ENCODE assay signal across 8 mouse cellular contexts in genomic region chrX:77510371-77511300, GRCm38 (mm10). TPM values are rescaled to one million over a fixed set of nuclear protein-coding genes. Genes with fewer than 3 reads are reported as not detected.
DNase-seq lines count a peak whose midpoint lies in the region; ATAC-seq and TF ChIP-seq lines count a peak whose summit lies in the region.

TSS of gene Tbl1x (plus strand) at chrX:77511013.

- H3K4me1 ChIP-seq in ES-E14 (ENCODE audit: control insufficient read depth in 2 of 2, insufficient read depth in 2 of 2, low read length in 2 of 2, poor library complexity in 1 of 2): no peaks in the 10 kb centered on the region
- no peaks in the 10 kb centered on the region for H3K4me1 ChIP-seq in forebrain, postnatal 0 days (ENCODE audit: insufficient read depth)
- no peaks in the 10 kb centered on the region for H3K4me1 ChIP-seq in lung, postnatal 0 days (ENCODE audit: insufficient read depth, low read depth, low read length)

- in situ Hi-C loops in ES-E14 (cut with MboI; ENCODE audit: low sequenced_read_pairs in 2 of 2, unreplicated experiment in 2 of 2): no loop called here

- peak within 1 kb of the TSS; percentile 66 to 87 for H3K4me3 ChIP-seq in ES-E14 (ENCODE audit: insufficient read depth in 1 of 2, low read depth in 1 of 2, low read length in 2 of 2, poor library complexity in 1 of 2, severe bottlenecking in 1 of 2)
- H3K4me3 ChIP-seq in forebrain, postnatal 0 days (ENCODE audit: low read depth, low read length): peak within 1 kb of the TSS; percentile 60
- H3K4me3 ChIP-seq in lung, postnatal 0 days (ENCODE audit: low read depth, low read length): peak within 1 kb of the TSS; percentile 65

- H3K27me3 ChIP-seq in forebrain, postnatal 0 days (ENCODE audit: insufficient read depth, low read length): no peaks in the 10 kb centered on the region
- H3K27me3 ChIP-seq in lung, postnatal 0 days (replicated peaks; ENCODE audit: insufficient read depth, low read length): no peaks in the 10 kb centered on the region

- peak; percentile 58 for ATAC-seq in forebrain, postnatal 0 days
- ATAC-seq in lung, postnatal 0 days: peak; percentile 81

- peak; percentile 15 for TF ChIP-seq CTCF in forebrain, postnatal 0 days (IDR thresholded peaks at IDR 0.05; ENCODE audit: low read depth)
- peak; percentile 42 for TF ChIP-seq CTCF in lung, postnatal 0 days (IDR thresholded peaks at IDR 0.05)

- DNase-seq in ES-E14 (ENCODE audit: low read depth, low spot score): peak; percentile 70
- peak; percentile 67 for DNase-seq in cerebellum, adult 11 months
- DNase-seq in forebrain, postnatal 0 days: peak; percentile 71
- DNase-seq in heart, postnatal 36 days: peak; percentile 71 to 78
- DNase-seq in layer of hippocampus, adult 9-11 months: peak; percentile 60
- DNase-seq in lung, postnatal 0 days (ENCODE audit: low spot score): peak; percentile 84
- peak; percentile 53 for DNase-seq in ovary, postnatal 14 days (ENCODE audit: low spot score)
- peak; percentile 76 for DNase-seq in thymus, postnatal 14 days

- WGBS in forebrain, postnatal 0 days: 27% methylated on average over 59 of the region's 76 CpGs
- 14% methylated on average over 35 of the region's 76 CpGs for WGBS in lung, postnatal 0 days

- no peaks in the 10 kb centered on the region for H3K9me3 ChIP-seq in ES-E14 (ENCODE audit: control insufficient read depth, insufficient read depth, low read depth, low read length)
- no peaks in the 10 kb centered on the region for H3K9me3 ChIP-seq in forebrain, postnatal 0 days (ENCODE audit: low read length)
- no peaks in the 10 kb centered on the region for H3K9me3 ChIP-seq in lung, postnatal 0 days (ENCODE audit: low read length)

- peak within 1 kb of the TSS; percentile 91 for H3K9ac ChIP-seq in ES-E14 (ENCODE audit: insufficient read depth, low read depth, low read length, poor library complexity, severe bottlenecking)
- peak within 1 kb of the TSS; percentile 72 for H3K9ac ChIP-seq in forebrain, postnatal 0 days
- H3K9ac ChIP-seq in lung, postnatal 0 days (replicated peaks; ENCODE audit: low read depth): peak within 1 kb of the TSS; percentile 56

- intact Hi-C loops in heart, postnatal 36 days (cut with DNase I): loop anchor here (1.0 to 5.0 kb wide), 5 partner anchors 37 to 183 kb away; no protein-coding TSS in a partner anchor

- TF ChIP-seq EP300 in lung, postnatal 0 days (IDR thresholded peaks at IDR 0.05): no peak

- peak within 1 kb of the TSS; percentile 59 for H3K4me2 ChIP-seq in forebrain, postnatal 0 days (ENCODE audit: low read depth)
- peak within 1 kb of the TSS; percentile 53 for H3K4me2 ChIP-seq in lung, postnatal 0 days (replicated peaks; ENCODE audit: low read depth, low read length)

- peak within 1 kb of the TSS; percentile 90 for H3K27ac ChIP-seq in ES-E14 (ENCODE audit: insufficient read depth, low read depth, low read length, poor library complexity, severe bottlenecking)
- peak within 1 kb of the TSS; percentile 93 for H3K27ac ChIP-seq in forebrain, postnatal 0 days (ENCODE audit: low read depth, low read length)
- peak within 1 kb of the TSS; percentile 94 for H3K27ac ChIP-seq in lung, postnatal 0 days (ENCODE audit: low read length)

- H3K36me3 ChIP-seq in ES-E14 (ENCODE audit: control insufficient read depth, insufficient read depth, low read length, poor library complexity, severe bottlenecking): no peaks in the 10 kb centered on the region
- no peaks in the 10 kb centered on the region for H3K36me3 ChIP-seq in forebrain, postnatal 0 days (ENCODE audit: insufficient read depth)
- H3K36me3 ChIP-seq in lung, postnatal 0 days (ENCODE audit: insufficient read depth, low read length): no peaks in the 10 kb centered on the region

TF ChIP-seq in ES-E14, 5 proteins besides CTCF, POLR2A, EP300 and RAD21:
- TF ChIP-seq MAFK (IDR thresholded peaks at IDR 0.05; ENCODE audit: insufficient read depth, low read depth, low read length): no peak
- 0 out of 2 replicates have a peak, but pooled peaks have one; percentile 23 for TF ChIP-seq HCFC1 (IDR thresholded peaks at IDR 0.05; ENCODE audit: borderline replicate concordance, insufficient read depth, low read length)
- no peak for TF ChIP-seq ZC3H11A (IDR thresholded peaks at IDR 0.05; ENCODE audit: borderline replicate concordance, low read depth, low read length)

RNA-seq across cellular contexts. Expression of gene Tbl1x, which starts in this region (rescaled TPM):
- 33.7 and 35.5 TPM in 2 replicates for total RNA-seq in ES-E14 (2012; rRNA removed)
- 60.8 and 67.2 TPM in 2 replicates for total RNA-seq in forebrain, postnatal 0 days (2014; rRNA removed)
- 24.9 and 37.0 TPM in 2 replicates for polyA plus RNA-seq in forebrain, postnatal 0 days (2015; fragmentation: Nextera tagmentation; extraction: Ambion mirVana)
- total RNA-seq in heart, postnatal 36 days (2021): 10 to 100 TPM; 27.9 to 32.0 TPM
- polyA plus RNA-seq in lung, postnatal 0 days (2015; fragmentation: Nextera tagmentation; extraction: Ambion mirVana): 37.9 and 45.2 TPM in 2 replicates

Comparison
In these comparisons a context has a peak if more than half of its experiments do, and no peak if none do; other contexts are left out.
1. Peak in every context shown above with its lines: DNase-seq, ATAC-seq, H3K4me3 ChIP-seq and H3K27ac ChIP-seq.